Mouse (Mus musculus) embryonic facial prominence, embryonic 11.5 days (tissue): ENCODE results near the gene Aloxe3. TPM values are rescaled to one million over a fixed set of nuclear protein-coding genes. Genes with fewer than 3 reads are reported as not detected.

Experiments
- ATAC-seq: fragments of 200-750 bp; cut with Nextera tagmentation; replicated peaks from 2 replicates; pipeline ENCODE4 v1.8.0; 2017; ENCODE audit warnings: low read depth; ENCODE audit not compliant: insufficient number of reproducible peaks, low FRiP score, low TSS enrichment
- DNase-seq: peaks from one replicate; pipeline ENCODE4 v3.0.0-alpha.2; 2015; ENCODE audit warnings: low spot score
- H3K27ac ChIP-seq: fragments of 300-500 bp; sonication (generic); replicated peaks from 2 replicates; pipeline ENCODE4 v1.5.1; 2014; ENCODE audit warnings: mild to moderate bottlenecking, low read depth, low read length, control low read depth
- H3K27me3 ChIP-seq: fragments of 300-500 bp; sonication (generic); 2 replicates; pipeline ENCODE4 v1.6.1; 2014; ENCODE audit warnings: mild to moderate bottlenecking, low read length, moderate library complexity, mixed read lengths; ENCODE audit not compliant: control insufficient read depth, insufficient read depth
- H3K36me3 ChIP-seq: fragments of 300-500 bp; sonication (generic); replicated peaks from 2 replicates; pipeline ENCODE4 v1.6.1; 2014; ENCODE audit warnings: low read depth, mild to moderate bottlenecking, low read length, moderate library complexity, mixed read lengths; ENCODE audit not compliant: control insufficient read depth, insufficient read depth
- H3K4me1 ChIP-seq: fragments of 300-500 bp; sonication (generic); 2 replicates; pipeline ENCODE4 v1.6.1; 2014; ENCODE audit warnings: low read length, mixed read lengths; ENCODE audit not compliant: control insufficient read depth, insufficient read depth
- H3K4me2 ChIP-seq: fragments of 300-500 bp; sonication (generic); 2 replicates; pipeline ENCODE4 v1.6.1; 2014; ENCODE audit warnings: low read depth, mild to moderate bottlenecking, control low read depth, low read length, moderate library complexity
- H3K4me3 ChIP-seq: fragments of 300-500 bp; sonication (generic); 2 replicates; pipeline ENCODE4 v1.5.1; 2014; ENCODE audit warnings: low read depth, low read length, control low read depth
- H3K9ac ChIP-seq: fragments of 300-500 bp; sonication (generic); replicated peaks from 2 replicates; pipeline ENCODE4 v1.6.1; 2014; ENCODE audit warnings: mild to moderate bottlenecking, control low read depth, low read length
- H3K9me3 ChIP-seq: fragments of 300-500 bp; sonication (generic); replicated peaks from 2 replicates; pipeline ENCODE4 v1.6.1; 2016; ENCODE audit warnings: mild to moderate bottlenecking, low read length, inconsistent platforms, mixed read lengths; ENCODE audit not compliant: control insufficient read depth
- WGBS: fragments of 180-500 bp; shearing (Covaris S2); extraction: QIAGEN DNeasy Blood & Tissue Kit; methylation state at CpG from one replicate; pipeline ENCODE4 v1.1.7; 2014; 5-methylcytosine and 5-hydroxymethylcytosine counted together
- polyA plus RNA-seq: library from polyadenylated mRNA; unstranded; fragments of >200 nt; fragmentation: Nextera tagmentation; extraction: Ambion mirVana; gene quantifications from 2 replicates; pipeline ENCODE4 v1.2.1, GENCODE M21; 2014

The Aloxe3 gene
- polyA plus RNA-seq, 1 experiment from 2014 or later, result 0.25 TPM

DNA sequence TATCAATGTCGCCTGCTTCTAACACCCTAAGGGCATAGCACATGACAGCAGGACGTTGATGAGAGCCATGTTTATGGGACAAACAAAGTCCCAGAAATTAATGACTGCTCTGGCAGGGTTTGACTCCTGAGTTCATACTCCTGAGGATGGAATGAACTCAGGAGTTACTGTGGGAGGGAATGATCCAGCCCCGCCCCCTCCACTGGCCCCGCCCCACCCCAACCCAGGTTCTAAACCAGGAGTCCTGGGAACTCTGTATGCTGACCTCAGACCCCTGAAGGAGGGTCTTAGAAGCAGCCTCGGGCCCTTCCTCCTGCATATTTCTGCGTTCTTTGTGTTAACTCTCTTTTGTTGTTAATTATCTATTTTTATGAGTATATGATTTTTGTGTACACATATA, 40.1 kb upstream of the Aloxe3 start:
- no peak for ATAC-seq
- Histone ChIP-seq H3K27ac (no peak overlapping the region), H3K36me3 (no peaks in the 10 kb centered on the region), H3K4me2 (no peak overlapping the region), H3K9me3 (no peaks in the 10 kb centered on the region), H3K27me3 (no peaks in the 10 kb centered on the region), H3K4me1 (no peaks in the 10 kb centered on the region), H3K9ac (no peak overlapping the region), H3K4me3 (no peak overlapping the region)
- no peak for DNase-seq
- WGBS, result 69% methylated on average over 6 of the region's 6 CpGs

- Histone ChIP-seq H3K27ac (no peak overlapping the region), H3K4me2 (no peak overlapping the region)
Observed at GRCm38 (mm10) chr11:69086390-69086789, 39.3 kb upstream of the Aloxe3 start.

GRCm38 (mm10) chr11:69087082-69087481, 38.6 kb upstream of the Aloxe3 start:
- Histone ChIP-seq H3K4me2 (no peak overlapping the region; the same call in 1 of the 2 replicates), H3K4me3 (no peak overlapping the region), H3K9me3 (no peaks in the 10 kb centered on the region), H3K27me3 (no peaks in the 10 kb centered on the region), H3K27ac (0 out of 2 replicates have a peak overlapping the region, but pooled peaks have one; percentile 28), H3K9ac (peak overlapping the region; percentile 34; the same call in 1 of the 2 replicates), H3K4me1 (no peaks in the 10 kb centered on the region), H3K36me3 (no peaks in the 10 kb centered on the region)
- no peak for DNase-seq
- ATAC-seq, result no peak
- 32% methylated on average over 4 of the region's 4 CpGs for WGBS

More at GRCm38 (mm10) chr11:69086390-69086789, 39.3 kb upstream of the Aloxe3 start:
- no peaks in the 10 kb centered on the region for H3K27me3 ChIP-seq
- H3K9me3 ChIP-seq, result no peaks in the 10 kb centered on the region
- ATAC-seq (no peak), DNase-seq (no peak)
- no peak overlapping the region for H3K4me3 ChIP-seq
- no peaks in the 10 kb centered on the region for H3K36me3 ChIP-seq
- 72% methylated on average over 6 of the region's 6 CpGs for WGBS
- H3K4me1 ChIP-seq, result no peaks in the 10 kb centered on the region
- H3K9ac ChIP-seq, result no peak overlapping the region; the same call in 1 of the 2 replicates

DNA sequence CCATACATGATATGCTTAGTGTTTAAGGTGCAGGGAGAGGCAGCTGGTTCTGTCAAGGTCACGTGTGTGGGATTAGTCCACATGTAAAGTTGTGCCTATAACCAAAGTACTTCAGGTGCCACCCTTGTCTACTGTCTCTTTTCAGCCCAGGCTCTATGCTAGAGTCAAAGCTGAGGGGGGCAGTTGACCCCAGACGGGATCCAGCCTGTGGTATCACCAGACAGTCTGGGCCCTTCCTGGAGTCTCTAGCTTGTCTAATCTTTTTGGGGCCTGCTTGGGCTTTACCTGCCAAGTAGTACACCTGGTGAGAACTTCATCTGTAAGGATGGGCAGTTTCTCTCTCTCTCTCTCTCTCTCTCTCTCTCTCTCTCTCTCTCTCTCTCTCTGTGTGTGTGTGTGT, 38.1 kb upstream of the Aloxe3 start:
- Histone ChIP-seq H3K4me3 (peak overlapping the region; percentile 100; the same call in 1 of the 2 replicates), H3K9ac (no peak overlapping the region; the same call in 1 of the 2 replicates)

GRCm38 (mm10) chr11:69088103-69088855, 37.4 kb upstream of the Aloxe3 start, which contains the start of gene Vamp2:
Vamp2 (plus strand) TSS chr11:69088490.
- Histone ChIP-seq H3K36me3 (no peaks in the 10 kb centered on the region), H3K4me2 (peak within 1 kb of the TSS; percentile 90), H3K4me1 (no peaks in the 10 kb centered on the region), H3K27ac (peak within 1 kb of the TSS; percentile 68), H3K4me3 (peak within 1 kb of the TSS; percentile 100), H3K9ac (peak within 1 kb of the TSS; percentile 99), H3K9me3 (no peaks in the 10 kb centered on the region), H3K27me3 (no peaks in the 10 kb centered on the region)
- under 1% methylated on average over 56 of the region's 67 CpGs for WGBS
- ATAC-seq (peak; percentile 72), DNase-seq (peak; percentile 95)

More for the DNA sequence above, 38.1 kb upstream of the Aloxe3 start:
- WGBS, result 70% methylated on average over 2 of the region's 2 CpGs
- no peak for DNase-seq
- H3K27ac ChIP-seq, result 0 out of 2 replicates have a peak overlapping the region, but pooled peaks have one; percentile 8
- no peaks in the 10 kb centered on the region for H3K4me1 ChIP-seq
- H3K27me3 ChIP-seq, result no peaks in the 10 kb centered on the region
- no peaks in the 10 kb centered on the region for H3K36me3 ChIP-seq
- H3K9me3 ChIP-seq, result no peaks in the 10 kb centered on the region
- no peak overlapping the region for H3K4me2 ChIP-seq
- no peak for ATAC-seq

GRCm38 (mm10) chr11:69088856-69089615, 36.7 kb upstream of the Aloxe3 start:
- H3K4me2 ChIP-seq, result peak overlapping the region; percentile 90
- no peaks in the 10 kb centered on the region for H3K4me1 ChIP-seq
- DNase-seq (no peak), ATAC-seq (no peak)
- H3K36me3 ChIP-seq, result no peaks in the 10 kb centered on the region
- H3K27ac ChIP-seq, result peak overlapping the region; percentile 68
- H3K4me3 ChIP-seq, result peak overlapping the region; percentile 100
- H3K9me3 ChIP-seq, result no peaks in the 10 kb centered on the region
- H3K27me3 ChIP-seq, result no peaks in the 10 kb centered on the region
- 12% methylated on average over 25 of the region's 25 CpGs for WGBS
- H3K9ac ChIP-seq, result peak overlapping the region; percentile 99

- H3K9me3 ChIP-seq, result no peaks in the 10 kb centered on the region
- H3K4me2 ChIP-seq, result peak overlapping the region; percentile 90
- ATAC-seq (no peak), DNase-seq (no peak)
- H3K36me3 ChIP-seq, result no peaks in the 10 kb centered on the region
- no peak overlapping the region for H3K27ac ChIP-seq
- WGBS, result 88% methylated on average over 12 of the region's 12 CpGs
- peak overlapping the region; percentile 100 for H3K4me3 ChIP-seq
- peak overlapping the region; percentile 99 for H3K9ac ChIP-seq
- H3K27me3 ChIP-seq, result no peaks in the 10 kb centered on the region
- no peaks in the 10 kb centered on the region for H3K4me1 ChIP-seq
Observed at GRCm38 (mm10) chr11:69089616-69090290, 35.9 kb upstream of the Aloxe3 start.
